Mouse (Mus musculus) 3134 (cell line): ENCODE data around the gene Hhipl1.

Experiments used
- DNase-seq: peaks from one replicate; pipeline ENCODE4 v3.0.0-alpha.2; 2011; ENCODE audit warnings: low spot score; ENCODE audit not compliant: insufficient read length; ENCODE audit errors: extremely low read depth

Hhipl1 gene

GRCm38 (mm10) chr12:108305812-108306794 lies at the start of gene Hhipl1:
Hhipl1 (plus strand) TSS chr12:108306270.
- DNase-seq = peak; percentile 44

GRCm38 (mm10) chr12:108256734-108257133 lies 49.3 kb upstream of the Hhipl1 start:
- DNase-seq = no peak

DNA sequence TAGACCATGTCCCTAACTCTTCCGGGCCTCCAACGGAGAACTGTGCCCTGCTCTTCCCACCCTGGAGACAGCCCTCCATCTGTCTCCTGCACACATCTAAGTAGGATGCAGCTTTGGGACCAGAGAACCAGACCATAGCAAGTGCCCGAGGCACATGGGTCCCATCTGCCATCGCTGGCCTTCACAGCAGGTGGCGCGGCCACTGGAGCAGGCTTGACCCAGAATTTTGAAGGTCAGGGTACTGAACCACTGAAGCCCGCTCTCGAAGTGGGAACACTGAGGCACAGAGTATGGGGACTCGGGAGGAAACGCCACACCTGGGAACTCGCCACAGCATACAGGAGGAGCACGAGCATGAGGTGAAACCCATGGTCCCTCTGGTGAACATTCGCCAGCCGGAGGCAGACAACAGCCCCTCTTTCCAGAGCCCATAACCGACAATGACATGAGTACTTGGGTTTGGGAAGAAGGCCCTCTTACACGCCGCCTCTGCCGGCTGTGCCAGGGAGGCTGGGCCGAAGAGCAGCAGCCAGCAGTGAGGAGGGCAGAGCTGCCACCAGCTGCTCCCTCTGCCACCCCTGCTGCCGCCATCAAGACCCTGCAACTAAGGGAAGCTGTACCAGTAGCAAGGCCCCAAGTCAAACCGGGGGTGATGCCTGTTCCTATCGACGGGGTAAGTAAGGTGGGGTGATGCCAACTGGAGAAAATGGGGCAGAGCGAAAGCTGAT lies 46.6 kb upstream of the Hhipl1 start:
- DNase-seq = no peak

- no peak for DNase-seq
Measured at GRCm38 (mm10) chr12:108260950-108261349, 45.1 kb upstream of the Hhipl1 start.

GRCm38 (mm10) chr12:108264918-108265317 lies 41.2 kb upstream of the Hhipl1 start:
- DNase-seq = no peak

DNA sequence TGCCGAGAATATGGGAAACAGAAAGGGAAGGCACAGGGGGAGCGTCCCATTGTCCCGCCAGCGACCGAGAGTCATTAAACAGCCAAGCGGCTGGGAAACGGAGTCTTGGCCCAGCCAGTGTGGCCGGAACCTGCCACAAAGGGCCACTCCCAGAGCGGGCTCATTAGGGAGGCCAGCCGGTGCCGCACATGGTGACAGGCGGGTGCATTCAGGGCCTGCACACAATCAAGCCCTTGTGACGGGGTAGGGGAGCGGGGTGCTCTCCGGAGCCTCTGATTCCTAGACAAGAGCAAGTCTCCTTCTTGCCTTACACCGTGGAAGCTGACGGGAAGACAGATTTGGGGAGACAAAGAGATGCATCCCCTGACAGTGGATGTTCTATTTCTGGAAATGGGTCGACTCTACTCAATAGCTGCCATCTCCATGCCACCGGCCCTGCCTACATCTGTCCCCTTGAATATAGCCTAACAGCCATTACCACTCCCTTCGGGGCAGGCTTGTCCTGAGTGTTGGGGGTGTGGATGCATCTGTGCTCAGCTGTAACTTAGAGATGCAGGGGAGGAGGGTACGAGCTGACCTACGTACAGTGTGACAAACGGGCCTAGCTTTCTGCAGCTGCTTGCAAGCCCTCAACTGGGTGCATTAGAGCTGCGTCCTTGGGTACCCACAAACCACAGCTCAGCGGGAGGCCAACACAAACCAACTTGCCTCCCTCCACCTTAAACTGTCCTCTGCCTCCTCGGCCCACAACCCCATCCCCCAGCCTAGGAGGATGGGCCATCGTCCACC lies 40.0 kb upstream of the Hhipl1 start:
- DNase-seq = no peak

GRCm38 (mm10) chr12:108267653-108268052 lies 38.4 kb upstream of the Hhipl1 start:
- DNase-seq = no peak

DNA sequence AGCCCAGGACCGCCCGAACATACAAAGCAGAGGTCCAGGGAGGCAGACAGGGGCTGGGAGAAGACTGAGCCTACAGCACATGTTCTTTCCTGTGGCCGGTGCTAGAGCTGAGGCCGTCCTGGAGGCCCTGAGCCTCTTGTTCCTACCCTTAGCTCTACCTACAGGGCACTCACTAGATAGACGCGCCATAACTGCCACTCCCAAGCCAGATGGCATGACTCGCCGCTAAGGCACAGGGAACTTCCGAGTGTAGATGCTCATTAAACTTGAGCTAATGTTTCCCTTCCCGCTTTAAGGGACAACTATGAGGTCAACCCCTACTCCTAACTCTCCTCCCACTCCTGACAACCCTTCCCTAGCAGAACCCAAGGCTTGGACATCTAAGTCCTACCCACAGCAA lies 37.1 kb upstream of the Hhipl1 start:
- no peak for DNase-seq

GRCm38 (mm10) chr12:108269699-108270098 lies 36.4 kb upstream of the Hhipl1 start:
- no peak for DNase-seq

- DNase-seq = no peak
Measured at GRCm38 (mm10) chr12:108270240-108270919, 35.7 kb upstream of the Hhipl1 start.

- no peak for DNase-seq
Measured at GRCm38 (mm10) chr12:108271351-108272142, 34.5 kb upstream of the Hhipl1 start.

DNA sequence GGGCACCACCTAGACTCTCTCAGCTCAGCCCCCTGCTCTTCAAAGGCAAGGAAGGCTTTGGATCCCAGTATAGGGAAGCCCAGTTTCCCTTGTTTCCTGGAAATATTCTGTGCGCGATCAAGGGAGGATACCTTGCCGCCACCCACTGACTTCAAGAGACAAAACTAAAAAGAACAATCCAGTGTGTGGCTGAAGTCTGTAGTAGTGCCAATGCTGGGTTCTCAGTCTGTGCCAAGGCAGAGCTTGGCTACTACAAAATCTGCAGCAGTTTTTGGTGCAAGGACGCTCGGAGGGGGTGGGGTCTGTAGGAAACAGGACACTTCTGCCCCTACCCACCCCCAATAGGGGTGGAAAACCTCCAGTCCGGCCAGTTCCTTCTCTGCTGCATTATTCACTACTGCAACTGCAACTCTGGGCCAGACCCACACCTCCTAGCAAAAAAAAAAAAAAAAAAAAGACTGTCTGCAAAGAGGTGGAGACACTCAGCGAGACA lies 33.9 kb upstream of the Hhipl1 start:
- no peak for DNase-seq

DNA sequence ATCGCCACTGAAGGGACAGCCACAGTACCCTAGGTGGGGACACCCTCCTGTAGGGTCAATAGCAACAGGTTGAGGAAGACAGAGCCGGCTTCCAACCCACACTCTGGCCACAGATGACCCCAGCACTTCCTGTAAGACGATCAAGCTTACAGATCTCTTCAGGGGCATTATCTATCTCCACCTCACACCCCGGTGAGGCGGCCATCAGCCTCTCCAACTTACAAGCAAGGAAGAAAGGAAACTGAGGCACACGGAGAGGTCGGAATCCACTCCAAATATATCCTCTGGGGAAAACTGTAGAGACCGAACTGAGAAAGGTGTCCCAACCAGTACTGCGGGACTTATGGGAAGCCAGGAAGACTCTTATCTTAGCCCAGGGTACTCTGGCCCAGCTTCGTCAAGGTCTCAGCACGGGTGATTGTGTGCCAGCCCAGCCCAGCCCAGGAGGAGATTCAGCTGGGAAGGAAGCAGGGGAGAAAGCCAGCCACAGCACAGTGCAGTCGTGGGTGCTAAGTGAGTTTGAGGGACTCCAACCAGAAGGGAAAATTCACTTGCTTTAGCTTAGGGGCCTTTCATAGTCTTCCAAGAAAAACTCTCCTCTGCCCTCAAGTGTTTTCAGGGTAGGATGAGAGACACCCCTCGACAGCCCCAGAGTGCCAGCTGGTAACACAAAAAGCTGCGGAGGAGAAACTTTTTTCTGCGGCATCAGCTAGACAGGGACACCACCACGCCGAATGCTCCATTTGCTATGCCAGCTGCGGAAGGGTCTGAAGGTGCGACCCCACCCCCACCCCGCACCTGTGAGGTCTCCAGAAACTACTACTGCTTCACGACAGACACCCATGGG lies 32.4 kb upstream of the Hhipl1 start:
- no peak for DNase-seq

GRCm38 (mm10) chr12:108274313-108274595 lies 31.8 kb upstream of the Hhipl1 start:
- DNase-seq = no peak

DNA sequence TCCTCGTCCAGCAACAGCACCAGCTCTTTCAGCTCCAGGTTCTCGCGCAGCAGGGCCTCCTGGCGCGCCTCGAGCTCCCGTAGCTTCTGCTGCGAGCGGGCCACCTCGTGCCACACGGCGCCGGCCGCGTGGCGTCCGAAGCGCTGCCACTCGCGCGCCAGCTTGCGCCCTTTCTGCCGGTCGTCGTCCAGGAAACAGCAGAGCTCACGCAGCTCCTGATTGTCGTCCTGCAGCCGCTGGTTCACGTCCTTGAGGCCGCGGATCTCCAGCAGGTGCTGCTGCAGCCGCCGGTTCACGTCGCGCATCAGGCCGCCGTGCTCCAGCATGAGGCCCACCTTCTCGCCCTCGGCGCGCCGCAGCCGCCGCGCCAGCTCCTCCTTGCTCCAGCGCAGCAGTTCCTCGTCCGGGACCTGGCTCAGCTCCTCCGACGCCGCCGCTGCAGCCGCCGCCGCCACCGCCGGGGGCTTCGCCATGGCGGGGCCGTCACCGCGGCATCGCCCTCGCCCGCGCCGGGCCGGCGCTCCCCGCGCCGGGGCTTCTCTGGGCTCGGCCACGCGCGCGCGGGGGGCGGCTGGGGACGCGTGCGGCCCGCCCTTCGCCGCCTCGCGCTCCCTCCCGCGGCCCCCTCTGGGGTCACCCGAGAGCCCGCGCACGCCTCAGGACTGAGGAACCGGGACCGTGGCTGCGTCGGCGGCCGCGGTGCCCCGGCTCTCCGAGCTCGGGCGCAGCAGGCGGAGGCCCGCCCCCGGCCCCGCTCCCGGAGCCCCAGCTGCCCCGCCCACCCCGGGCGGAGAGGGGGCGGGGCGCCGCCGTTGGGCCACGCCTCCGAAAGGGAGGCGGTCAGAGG lies 31.2 kb upstream of the Hhipl1 start, which contains the start of gene Ccdc85c:
Gene Ccdc85c, minus strand, starts transcription at position 765 of the 847 bp plus-strand sequence.
- peak; percentile 45 for DNase-seq

DNA sequence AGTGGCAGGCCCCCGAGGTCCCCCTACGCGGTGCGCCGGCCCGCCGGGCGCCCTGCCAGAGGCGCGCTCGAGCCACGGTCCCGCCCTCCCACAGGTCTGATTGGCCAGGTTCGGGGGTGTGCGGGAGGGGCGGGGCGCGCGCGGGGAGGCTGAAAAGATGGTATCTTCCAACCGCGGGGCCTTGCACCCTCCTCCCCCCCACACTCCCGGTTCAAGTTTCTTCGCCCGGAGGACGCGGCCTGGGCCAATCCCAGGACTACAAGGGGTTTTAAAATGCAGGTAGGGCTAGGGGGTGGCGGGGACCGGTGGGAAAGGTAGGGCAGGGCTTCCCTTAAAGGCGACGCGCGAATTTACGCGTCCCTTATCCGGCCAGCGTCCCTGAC lies 30.6 kb upstream of the Hhipl1 start:
- peak; percentile 96 for DNase-seq

- peak; percentile 35 for DNase-seq
Measured at GRCm38 (mm10) chr12:108275920-108276822, 29.9 kb upstream of the Hhipl1 start.
